11 mouse cellular contexts compared by ENCODE assay signal in genomic region chr8:77276827-77277226, GRCm38 (mm10).
DNase-seq lines count a peak whose midpoint lies in the region; ATAC-seq and TF ChIP-seq lines count a peak whose summit lies in the region.
"Had no signal": no experiment of that assay in that cellular context is flagged by ENCODE, and none has a peak within 500 bp of the region (broad histone marks: within the 10 kb centered on the region; RNA-seq: fewer than 3 reads in every experiment).

No protein-coding gene starts in this region.

- no peaks in the 10 kb centered on the region; the same call in 1 of the 2 replicates for H3K36me3 ChIP-seq in liver, postnatal 0 days (replicated peaks; ENCODE audit: insufficient read depth, low read length)
- H3K36me3 ChIP-seq: neural tube, embryonic 13.5 days had no signal

- no peaks in the 10 kb centered on the region for H3K9me3 ChIP-seq in liver, postnatal 0 days (ENCODE audit: low read length)
- H3K9me3 ChIP-seq: neural tube, embryonic 13.5 days had no signal

- no peak overlapping the region for H3K4me3 ChIP-seq in liver, postnatal 0 days (ENCODE audit: low read depth, low read length)
- H3K4me3 ChIP-seq: neural tube, embryonic 13.5 days had no signal

- H3K27me3 ChIP-seq in liver, postnatal 0 days (ENCODE audit: insufficient read depth, low read length): no peaks in the 10 kb centered on the region
- H3K27me3 ChIP-seq: CH12.LX; neural tube, embryonic 13.5 days had no signal

- TF ChIP-seq EP300 in liver, postnatal 0 days (IDR thresholded peaks at IDR 0.05; ENCODE audit: low read depth): no peak

- no peak for TF ChIP-seq CTCF in liver, postnatal 0 days (IDR thresholded peaks at IDR 0.05; ENCODE audit: low read depth)

- H3K9ac ChIP-seq in liver, postnatal 0 days (replicated peaks): no peak overlapping the region
- H3K9ac ChIP-seq: liver, embryonic 14.5 days; neural tube, embryonic 13.5 days had no signal

- H3K27ac ChIP-seq in liver, postnatal 0 days (ENCODE audit: low read depth): no peak overlapping the region
- H3K27ac ChIP-seq: liver, embryonic 14.5 days; neural tube, embryonic 13.5 days had no signal

- ATAC-seq in liver, postnatal 0 days: no peak
- peak; percentile 53 for ATAC-seq in granulocyte monocyte progenitor cell, adult 5-6 weeks (replicated peaks; ENCODE audit: poor library complexity, severe bottlenecking)

- peak; percentile 14 for DNase-seq in liver, postnatal 0 days
- DNase-seq in liver (no peak), adipocyte (ENCODE audit: low spot score) (no peak)
- DNase-seq in kidney, postnatal 10 days: peak; percentile 65
- DNase-seq in skeletal muscle tissue, adult 2 months (ENCODE audit: low read depth, low spot score): peak; percentile 22
- DNase-seq in spleen, adult 18-20 months: no peak
- DNase-seq in cerebellum, adult 11-12 months: no peak

- H3K4me2 ChIP-seq in liver, postnatal 0 days (ENCODE audit: low read depth, low read length): no peak overlapping the region
- H3K4me2 ChIP-seq: neural tube, embryonic 13.5 days had no signal

- 59% methylated on average over 10 of the region's 10 CpGs for WGBS in liver, postnatal 0 days (ENCODE audit: insufficient replicate concordance)

- H3K4me1 ChIP-seq in liver, postnatal 0 days (ENCODE audit: insufficient read depth): no peaks in the 10 kb centered on the region
- H3K4me1 ChIP-seq: neural tube, embryonic 13.5 days had no signal

Comparison
In these comparisons a context has a peak if more than half of its experiments do, and no peak if none do; other contexts are left out.
1. DNase-seq: peak in liver, postnatal 0 days (single experiment), kidney, postnatal 10 days (single experiment) and skeletal muscle tissue, adult 2 months (single experiment); none in liver (single experiment), spleen, adult 18-20 months (0 of 2), adipocyte (single experiment) and cerebellum, adult 11-12 months (single experiment).